Mouse (Mus musculus): ENCODE results near the gene Mptx2.
"Not testable (repeated sequence)": the region's sequence is repeated elsewhere in the genome, so short reads cannot be mapped to it uniquely, and the experiment has no call there.

DNA sequence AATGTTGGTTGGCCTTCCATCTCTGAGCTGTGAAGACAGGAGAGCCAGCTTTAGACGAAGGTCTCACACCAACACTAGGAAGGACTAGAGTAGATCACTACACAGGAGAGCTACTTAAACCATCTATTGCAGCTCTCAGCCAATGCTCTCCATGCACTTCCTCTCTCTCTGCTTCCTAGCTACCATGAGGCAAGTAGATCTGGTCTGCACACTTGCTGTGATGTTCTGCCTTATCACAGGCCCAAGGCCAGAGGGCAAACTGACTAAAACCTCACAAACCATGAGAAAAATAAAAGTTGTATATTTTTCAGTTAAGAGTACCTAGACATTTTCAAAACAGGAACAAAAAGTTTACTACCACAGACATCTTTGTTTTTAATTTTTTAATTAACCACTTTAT, 40.6 kb downstream of the Mptx2 start:
- not testable (repeated sequence) for TF ChIP-seq CTCF (IDR thresholded peaks at IDR 0.05; ENCODE audit: control insufficient read depth, insufficient read depth, insufficient read length); MYOG (IDR thresholded peaks at IDR 0.05; ENCODE audit: control insufficient read depth, extremely low read depth, insufficient read length); MAX (IDR thresholded peaks at IDR 0.05)

All from C2C12 (cell line).